Mouse (Mus musculus) kidney, postnatal 0 days (tissue): ENCODE data around the gene Pole3. TPM values are rescaled to one million over a fixed set of nuclear protein-coding genes. Genes with fewer than 3 reads are reported as not detected.

ENCODE experiments used
- ATAC-seq: fragments of 200-750 bp; cut with Nextera tagmentation; replicated peaks from 2 replicates; pipeline ENCODE4 v1.8.0; 2017; ENCODE audit warnings: low read depth, moderate number of reproducible peaks, moderate TSS enrichment, moderate library complexity; ENCODE audit not compliant: low FRiP score
- DNase-seq: peaks from one replicate; pipeline ENCODE4 v3.0.0-alpha.2; 2016; ENCODE audit warnings: low spot score
- H3K27ac ChIP-seq: fragments of 300-500 bp; sonication (generic); 2 replicates; pipeline ENCODE4 v1.5.1; 2014; ENCODE audit warnings: mild to moderate bottlenecking
- H3K27me3 ChIP-seq: fragments of 300-500 bp; sonication (generic); 2 replicates; pipeline ENCODE4 v1.6.1; 2014; ENCODE audit warnings: low read length, mixed read lengths; ENCODE audit not compliant: insufficient read depth
- H3K36me3 ChIP-seq: fragments of 300-500 bp; sonication (generic); 2 replicates; pipeline ENCODE4 v1.6.1; 2014; ENCODE audit warnings: low read length, mixed read lengths; ENCODE audit not compliant: insufficient read depth
- H3K4me1 ChIP-seq: fragments of 300-500 bp; sonication (generic); replicated peaks from 2 replicates; pipeline ENCODE4 v1.6.1; 2014; ENCODE audit warnings: antibody characterized with exemption, low read length, mixed read lengths; ENCODE audit not compliant: insufficient read depth
- H3K4me2 ChIP-seq: fragments of 300-500 bp; sonication (generic); 2 replicates; pipeline ENCODE4 v1.6.1; 2014; ENCODE audit warnings: mild to moderate bottlenecking, low read length, moderate library complexity, mixed read lengths
- H3K4me3 ChIP-seq: fragments of 300-500 bp; sonication (generic); replicated peaks from 2 replicates; pipeline ENCODE4 v1.5.1; 2014; ENCODE audit warnings: low read depth, low read length
- H3K9ac ChIP-seq: fragments of 300-500 bp; sonication (generic); 2 replicates; pipeline ENCODE4 v1.6.1; 2014; ENCODE audit warnings: low read depth, low read length
- H3K9me3 ChIP-seq: fragments of 300-500 bp; sonication (generic); replicated peaks from 2 replicates; pipeline ENCODE4 v1.6.1; 2016; ENCODE audit warnings: low read length, inconsistent platforms, mixed read lengths
- CTCF ChIP-seq: IDR thresholded peaks from 2 replicates; pipeline ENCODE4 v1.5.1; 2016; ENCODE audit warnings: antibody characterized with exemption, low read depth, mild to moderate bottlenecking, moderate library complexity
- WGBS: fragments of 180-500 bp; shearing (Covaris S2); extraction: QIAGEN DNeasy Blood & Tissue Kit; methylation state at CpG from one replicate; pipeline ENCODE4 v1.1.7; 2014; 5-methylcytosine and 5-hydroxymethylcytosine counted together
- polyA plus RNA-seq: library from polyadenylated mRNA; unstranded; fragments of >200 nt; fragmentation: Nextera tagmentation; extraction: Ambion mirVana; gene quantifications from 2 replicates; pipeline ENCODE4 v1.2.1, GENCODE M21; 2015

Gene Pole3
- polyA plus RNA-seq, 1 experiment from 2014 or later, result 62.0 TPM

- DNase-seq (no peak), ATAC-seq (no peak)
- H3K9ac ChIP-seq, result no peak overlapping the region
- H3K4me1 ChIP-seq, result no peaks in the 10 kb centered on the region
- H3K27ac ChIP-seq, result no peak overlapping the region
- no peak for TF ChIP-seq CTCF
- H3K4me2 ChIP-seq, result no peak overlapping the region
- H3K4me3 ChIP-seq, result no peak overlapping the region
- no peaks in the 10 kb centered on the region for H3K27me3 ChIP-seq
- H3K9me3 ChIP-seq, result no peaks in the 10 kb centered on the region
- no peaks in the 10 kb centered on the region for H3K36me3 ChIP-seq
- WGBS, result 57% methylated on average over 4 of the region's 4 CpGs
Measured at GRCm38 (mm10) chr4:62562006-62562405, 37.1 kb upstream of the Pole3 start.

GRCm38 (mm10) chr4:62561630-62562001 is 36.7 kb upstream of the Pole3 start:
- Histone ChIP-seq H3K9me3 (no peaks in the 10 kb centered on the region), H3K36me3 (no peaks in the 10 kb centered on the region), H3K4me1 (no peaks in the 10 kb centered on the region), H3K27ac (no peak overlapping the region), H3K9ac (no peak overlapping the region), H3K4me2 (no peak overlapping the region), H3K27me3 (no peaks in the 10 kb centered on the region), H3K4me3 (no peak overlapping the region)
- no peak for TF ChIP-seq CTCF
- 60% methylated on average over 3 of the region's 3 CpGs for WGBS
- DNase-seq (no peak), ATAC-seq (no peak)

- ATAC-seq (peak; percentile 51; the same call in 1 of the 2 replicates), DNase-seq (peak; percentile 94)
- no peaks in the 10 kb centered on the region for H3K27me3 ChIP-seq
- no peak overlapping the region for H3K27ac ChIP-seq
- WGBS, result 24% methylated on average over 4 of the region's 4 CpGs
- no peak overlapping the region for H3K4me2 ChIP-seq
- no peak overlapping the region for H3K9ac ChIP-seq
- no peaks in the 10 kb centered on the region for H3K9me3 ChIP-seq
- H3K4me1 ChIP-seq, result no peaks in the 10 kb centered on the region
- H3K4me3 ChIP-seq, result no peak overlapping the region
- H3K36me3 ChIP-seq, result no peaks in the 10 kb centered on the region
- TF ChIP-seq CTCF, result peak; percentile 92
Measured at GRCm38 (mm10) chr4:62560963-62561629, 36.2 kb upstream of the Pole3 start.

GRCm38 (mm10) chr4:62559797-62560329 is 35.0 kb upstream of the Pole3 start, which contains the start of gene Rgs3:
Rgs3 (plus strand) TSS chr4:62559847.
- no peak within 1 kb of the TSS for H3K27ac ChIP-seq
- H3K4me2 ChIP-seq, result no peak within 1 kb of the TSS
- 53% methylated on average over 6 of the region's 6 CpGs for WGBS
- H3K4me3 ChIP-seq, result no peak within 1 kb of the TSS
- no peaks in the 10 kb centered on the region for H3K36me3 ChIP-seq
- H3K4me1 ChIP-seq, result no peaks in the 10 kb centered on the region
- ATAC-seq, result no peak
- no peak for TF ChIP-seq CTCF
- DNase-seq, result no peak
- no peak within 1 kb of the TSS for H3K9ac ChIP-seq
- H3K9me3 ChIP-seq, result no peaks in the 10 kb centered on the region
- no peaks in the 10 kb centered on the region for H3K27me3 ChIP-seq

- H3K4me2 ChIP-seq, result no peak overlapping the region
- H3K36me3 ChIP-seq, result no peaks in the 10 kb centered on the region
- ATAC-seq (no peak), DNase-seq (peak; percentile 51)
- H3K9me3 ChIP-seq, result no peaks in the 10 kb centered on the region
- no peaks in the 10 kb centered on the region for H3K4me1 ChIP-seq
- H3K27me3 ChIP-seq, result no peaks in the 10 kb centered on the region
- H3K27ac ChIP-seq, result no peak overlapping the region
- WGBS, result 43% methylated on average over 3 of the region's 3 CpGs
- no peak overlapping the region for H3K4me3 ChIP-seq
- no peak overlapping the region for H3K9ac ChIP-seq
- TF ChIP-seq CTCF, result no peak
Measured at GRCm38 (mm10) chr4:62557436-62557835, 32.6 kb upstream of the Pole3 start.

GRCm38 (mm10) chr4:62551966-62552365 is 27.1 kb upstream of the Pole3 start:
- Histone ChIP-seq H3K9me3 (no peaks in the 10 kb centered on the region), H3K4me2 (no peak overlapping the region), H3K36me3 (no peaks in the 10 kb centered on the region), H3K9ac (no peak overlapping the region), H3K4me3 (no peak overlapping the region), H3K27me3 (no peaks in the 10 kb centered on the region), H3K4me1 (no peaks in the 10 kb centered on the region), H3K27ac (no peak overlapping the region)
- no peak for ATAC-seq
- no peak for DNase-seq
- no peak for TF ChIP-seq CTCF
- WGBS, result 66% methylated on average over 7 of the region's 7 CpGs
